Mouse (Mus musculus) forebrain, embryonic 13.5 days (tissue): ENCODE data around the gene Amn1. TPM values are rescaled to one million over a fixed set of nuclear protein-coding genes. Genes with fewer than 3 reads are reported as not detected.
"Not testable (repeated sequence)": the region's sequence is repeated elsewhere in the genome, so short reads cannot be mapped to it uniquely, and the experiment has no call there.

Experiments
- ATAC-seq: fragments of 200-750 bp; cut with Nextera tagmentation; 2 replicates; pipeline ENCODE4 v1.8.0; 2017
- H3K27ac ChIP-seq: fragments of 300-500 bp; sonication (generic); 2 replicates; pipeline ENCODE4 v1.5.1; 2015; ENCODE audit warnings: inconsistent platforms, mild to moderate bottlenecking, moderate library complexity
- H3K27me3 ChIP-seq: fragments of 300-500 bp; sonication (generic); 2 replicates; pipeline ENCODE4 v1.6.1; 2015; ENCODE audit warnings: mild to moderate bottlenecking, inconsistent platforms
- H3K36me3 ChIP-seq: fragments of 300-500 bp; sonication (generic); 2 replicates; pipeline ENCODE4 v1.6.1; 2015; ENCODE audit warnings: mild to moderate bottlenecking, inconsistent platforms; ENCODE audit not compliant: poor library complexity, severe bottlenecking
- H3K4me1 ChIP-seq: fragments of 300-500 bp; sonication (generic); 2 replicates; pipeline ENCODE4 v1.6.1; 2015; ENCODE audit warnings: inconsistent platforms
- H3K4me2 ChIP-seq: fragments of 300-500 bp; sonication (generic); 2 replicates; pipeline ENCODE4 v1.6.1; 2015; ENCODE audit warnings: inconsistent platforms, mild to moderate bottlenecking, moderate library complexity
- H3K4me3 ChIP-seq: fragments of 300-500 bp; sonication (generic); 2 replicates; pipeline ENCODE4 v1.5.1; 2015; ENCODE audit warnings: mild to moderate bottlenecking, inconsistent platforms
- H3K9ac ChIP-seq: fragments of 300-500 bp; sonication (generic); 2 replicates; pipeline ENCODE4 v1.6.1; 2015; ENCODE audit warnings: mild to moderate bottlenecking, inconsistent platforms
- H3K9me3 ChIP-seq: fragments of 300-500 bp; sonication (generic); replicated peaks from 2 replicates; pipeline ENCODE4 v1.6.1; 2016; ENCODE audit warnings: inconsistent platforms
- WGBS: fragments of 180-500 bp; shearing (Covaris S2); methylation state at CpG from one replicate; pipeline ENCODE4 v1.1.7; 2015; 5-methylcytosine and 5-hydroxymethylcytosine counted together
- polyA plus RNA-seq: library from polyadenylated mRNA; unstranded; fragments of >200 nt; fragmentation: Nextera tagmentation; extraction: Ambion mirVana; gene quantifications from 2 replicates; pipeline ENCODE4 v1.2.1, GENCODE M21; 2015

Gene Amn1
- polyA plus RNA-seq, 1 experiment from 2014 or later = 95.6 TPM

DNA sequence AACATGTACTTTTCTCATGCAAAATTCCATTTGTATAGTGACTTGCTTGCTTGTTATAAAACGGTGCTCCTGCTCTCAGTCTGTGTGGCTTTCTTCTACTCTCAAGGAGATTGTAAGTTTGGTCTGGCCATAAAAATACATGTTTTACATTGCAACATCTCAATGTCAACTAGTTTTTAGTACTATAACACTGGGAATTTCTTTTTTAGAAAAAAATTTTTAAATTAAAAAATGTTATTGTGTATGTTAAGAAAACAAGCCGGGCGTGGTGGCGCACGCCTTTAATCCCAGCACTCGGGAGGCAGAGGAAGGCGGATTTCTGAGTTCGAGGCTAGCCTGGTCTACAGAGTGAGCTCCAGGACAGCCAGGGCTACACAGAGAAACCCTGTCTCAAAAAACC is 58.6 kb downstream of the Amn1 start, which contains the start of gene Gm10203:
Gene Gm10203 (plus strand): TSS at position 301 of the 400 bp plus-strand sequence.
- not testable (repeated sequence) for ATAC-seq, H3K9ac ChIP-seq, H3K4me3 ChIP-seq, H3K4me1 ChIP-seq, H3K9me3 ChIP-seq, H3K27ac ChIP-seq, H3K27me3 ChIP-seq, H3K4me2 ChIP-seq, H3K36me3 ChIP-seq
- WGBS = 82% methylated on average over 8 of the region's 8 CpGs

DNA sequence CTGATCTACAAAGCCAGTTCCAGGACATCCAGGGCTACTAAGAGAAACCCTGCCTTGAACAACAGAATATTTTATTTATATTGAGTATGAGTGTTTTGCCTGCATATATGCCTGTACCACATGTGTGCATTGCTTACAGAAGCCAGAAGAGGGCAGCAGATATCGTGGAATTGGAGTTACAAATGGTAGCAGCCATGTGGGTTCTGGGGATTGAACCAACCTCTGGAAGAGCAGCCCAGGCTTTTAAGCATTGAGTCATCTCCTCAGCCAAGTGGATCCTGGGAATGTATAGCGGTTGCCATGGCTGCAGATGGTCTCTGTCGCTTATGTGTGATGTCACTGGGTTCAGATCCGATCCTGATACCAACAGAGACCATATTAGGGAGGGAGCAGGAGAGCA is 61.8 kb downstream of the Amn1 start:
- WGBS = 74% methylated on average over 4 of the region's 4 CpGs
- H3K9me3 ChIP-seq = no peaks in the 10 kb centered on the region
- no peaks in the 10 kb centered on the region for H3K27me3 ChIP-seq

DNA sequence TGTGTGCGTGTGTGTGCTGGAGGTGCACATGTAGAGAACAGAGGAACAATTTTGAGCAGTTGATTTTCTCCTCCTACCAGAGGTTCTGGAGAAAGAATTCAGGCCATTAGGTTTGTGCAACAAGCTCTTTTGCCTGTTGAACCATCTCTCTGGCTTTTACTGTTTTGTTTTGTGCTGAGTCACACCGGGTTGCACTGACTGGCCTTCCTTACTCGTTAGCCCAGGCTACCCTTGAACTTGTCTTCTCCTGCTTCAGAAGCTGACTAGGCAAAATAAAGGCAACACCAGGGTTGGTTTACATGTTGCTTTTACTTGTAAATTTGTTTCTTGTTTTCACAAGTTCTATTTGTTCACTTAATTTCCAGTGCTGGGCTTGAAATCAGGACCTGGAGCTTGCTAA is 65.5 kb downstream of the Amn1 start:
- H3K4me3 ChIP-seq = no peak overlapping the region
- H3K4me2 ChIP-seq = no peak overlapping the region
- ATAC-seq = no peak
- H3K9me3 ChIP-seq = no peaks in the 10 kb centered on the region
- H3K36me3 ChIP-seq = no peaks in the 10 kb centered on the region
- 93% methylated on average over 3 of the region's 3 CpGs for WGBS
- H3K4me1 ChIP-seq = no peaks in the 10 kb centered on the region
- no peak overlapping the region for H3K9ac ChIP-seq
- no peak overlapping the region for H3K27ac ChIP-seq
- no peaks in the 10 kb centered on the region for H3K27me3 ChIP-seq

More for the DNA sequence above, 61.8 kb downstream of the Amn1 start:
- Histone ChIP-seq H3K9ac (no peak overlapping the region), H3K4me1 (no peaks in the 10 kb centered on the region), H3K36me3 (no peaks in the 10 kb centered on the region), H3K4me2 (no peak overlapping the region), H3K4me3 (no peak overlapping the region), H3K27ac (no peak overlapping the region)
- ATAC-seq = no peak

DNA sequence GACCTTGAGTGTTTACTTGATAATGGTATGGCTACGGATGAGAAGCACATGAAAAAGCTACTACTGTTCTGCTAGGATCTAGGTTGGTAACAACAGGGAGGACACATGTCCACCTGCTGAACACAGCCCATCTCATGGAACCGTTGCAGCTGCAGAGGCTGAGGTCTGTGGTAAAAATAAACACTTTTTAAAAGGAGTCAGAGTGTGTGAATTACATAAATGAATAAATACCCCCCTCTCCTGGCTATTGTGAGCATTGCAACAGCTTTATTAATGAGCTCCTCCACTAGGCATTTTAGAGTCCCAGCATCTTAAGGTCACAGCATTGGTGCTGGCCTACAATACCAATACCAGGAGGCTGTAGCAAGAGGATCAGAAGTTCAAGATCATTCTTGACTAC is 68.7 kb downstream of the Amn1 start:
- H3K4me2 ChIP-seq = no peak overlapping the region
- H3K4me3 ChIP-seq = no peak overlapping the region
- H3K9me3 ChIP-seq = no peaks in the 10 kb centered on the region
- 41% methylated on average over 2 of the region's 2 CpGs for WGBS
- no peak overlapping the region for H3K9ac ChIP-seq
- H3K27ac ChIP-seq = no peak overlapping the region
- H3K36me3 ChIP-seq = no peaks in the 10 kb centered on the region
- H3K4me1 ChIP-seq = no peaks in the 10 kb centered on the region
- H3K27me3 ChIP-seq = no peaks in the 10 kb centered on the region
- peak; percentile 78 for ATAC-seq

DNA sequence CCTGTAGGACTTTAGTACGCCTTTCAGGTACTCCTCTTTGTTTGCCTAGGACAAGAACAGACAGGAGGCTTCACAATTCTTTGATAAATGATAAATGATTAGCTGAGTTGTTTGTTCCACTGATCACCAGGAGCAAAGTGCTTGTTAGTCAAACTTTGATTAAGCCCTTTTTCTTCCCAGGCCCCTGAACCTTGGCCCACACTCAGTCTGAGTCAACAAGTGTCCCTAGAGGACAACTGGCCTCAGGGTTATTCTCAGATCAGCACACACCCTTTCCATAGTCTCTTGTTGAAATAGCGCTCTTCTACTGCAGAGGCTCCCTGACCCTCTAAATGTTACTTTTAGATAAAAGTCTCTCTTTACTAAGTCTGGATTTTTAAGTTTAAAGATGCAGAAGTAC is 69.6 kb downstream of the Amn1 start:
- Histone ChIP-seq H3K4me3 (no peak overlapping the region), H3K4me2 (no peak overlapping the region), H3K9ac (no peak overlapping the region), H3K36me3 (no peaks in the 10 kb centered on the region), H3K27me3 (no peaks in the 10 kb centered on the region), H3K9me3 (no peaks in the 10 kb centered on the region), H3K4me1 (no peaks in the 10 kb centered on the region), H3K27ac (no peak overlapping the region)
- WGBS = 73% methylated on average over 2 of the region's 2 CpGs
- no peak for ATAC-seq

DNA sequence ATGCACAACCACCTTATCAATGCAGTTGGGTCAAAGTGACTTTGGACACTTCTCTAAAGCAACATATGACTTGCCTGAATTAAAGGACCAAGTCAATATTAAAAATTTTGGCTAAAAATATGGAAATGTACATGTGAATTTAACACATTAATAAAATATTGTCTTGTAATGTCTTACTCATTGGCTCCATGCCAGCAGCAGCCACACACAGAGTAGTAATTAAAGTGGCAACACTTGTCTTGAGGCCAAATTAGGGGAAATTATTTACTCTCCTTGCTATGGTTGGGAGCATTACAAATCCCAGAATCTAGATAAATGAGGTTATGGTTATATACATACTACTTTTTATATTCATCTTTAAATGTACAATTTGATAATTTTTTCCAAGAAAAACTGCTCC is 71.5 kb downstream of the Amn1 start:
- Histone ChIP-seq H3K27me3 (no peaks in the 10 kb centered on the region), H3K36me3 (no peaks in the 10 kb centered on the region), H3K4me1 (no peaks in the 10 kb centered on the region), H3K27ac (no peak overlapping the region), H3K9me3 (no peaks in the 10 kb centered on the region), H3K9ac (no peak overlapping the region), H3K4me2 (no peak overlapping the region), H3K4me3 (no peak overlapping the region)
- ATAC-seq = no peak

DNA sequence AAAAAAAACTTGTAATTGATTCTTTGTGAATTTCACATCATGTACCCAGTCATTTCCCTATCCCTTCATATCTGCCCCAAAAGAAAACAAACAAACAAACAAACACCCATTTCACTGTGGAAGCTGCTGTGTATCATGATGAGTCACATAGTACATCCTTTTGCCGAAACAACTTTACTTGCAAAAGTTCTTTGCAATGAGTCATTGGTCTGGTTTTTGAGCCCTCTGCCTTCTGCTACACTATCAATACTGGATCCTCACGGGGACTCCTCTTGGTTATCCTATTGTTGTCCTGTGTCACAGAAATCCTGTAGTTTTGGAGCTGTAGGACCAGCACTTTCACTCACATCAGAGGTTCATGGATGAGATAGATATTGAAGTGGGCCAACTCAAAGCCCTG is 79.6 kb downstream of the Amn1 start:
- H3K36me3 ChIP-seq = no peaks in the 10 kb centered on the region
- H3K4me2 ChIP-seq = no peak overlapping the region
- H3K4me3 ChIP-seq = no peak overlapping the region
- no peaks in the 10 kb centered on the region for H3K27me3 ChIP-seq
- WGBS = 85% methylated on average over 2 of the region's 2 CpGs
- no peaks in the 10 kb centered on the region for H3K4me1 ChIP-seq
- H3K9me3 ChIP-seq = no peaks in the 10 kb centered on the region
- H3K27ac ChIP-seq = no peak overlapping the region
- no peak for ATAC-seq
- H3K9ac ChIP-seq = no peak overlapping the region

DNA sequence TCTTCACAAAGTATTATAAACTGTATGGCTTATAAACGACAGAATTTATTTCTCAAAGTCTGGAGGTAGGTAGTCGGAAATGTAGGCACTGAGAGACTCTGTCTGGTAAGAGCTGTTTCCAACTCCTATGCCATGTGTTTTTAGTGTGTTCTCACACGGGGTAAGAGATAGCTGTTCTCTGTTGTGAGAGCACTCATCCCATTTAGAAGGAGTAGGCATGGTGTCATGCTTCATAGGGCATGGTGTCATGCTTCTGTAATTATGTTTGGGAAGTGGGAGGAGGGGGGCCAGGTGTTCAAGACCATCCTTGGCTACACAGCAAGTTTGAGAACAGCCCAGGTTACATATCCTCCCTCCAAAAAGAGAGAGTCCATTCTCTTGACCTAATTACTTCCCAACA is 80.9 kb downstream of the Amn1 start:
- H3K4me1 ChIP-seq = no peaks in the 10 kb centered on the region
- no peaks in the 10 kb centered on the region for H3K27me3 ChIP-seq
- no peak for ATAC-seq
- H3K27ac ChIP-seq = no peak overlapping the region
- WGBS = 83% methylated on average over 3 of the region's 3 CpGs
- H3K36me3 ChIP-seq = no peaks in the 10 kb centered on the region
- H3K4me2 ChIP-seq = no peak overlapping the region
- H3K9me3 ChIP-seq = no peaks in the 10 kb centered on the region
- H3K4me3 ChIP-seq = no peak overlapping the region
- no peak overlapping the region for H3K9ac ChIP-seq

Other genes starting within 250 kb of the Amn1 start
- 187 and 207 TPM in 2 replicates for gene Sinhcaf, start 242.2 kb downstream of the Amn1 start, polyA plus RNA-seq
- gene Dennd5b, start 87.0 kb downstream of the Amn1 start, polyA plus RNA-seq = 13.5 and 13.9 TPM in 2 replicates
- not detected in 2 replicates for gene Gm10203, start 58.5 kb downstream of the Amn1 start, polyA plus RNA-seq
- 8.3 TPM in 2 replicates for gene Etfbkmt, start 48.9 kb downstream of the Amn1 start, polyA plus RNA-seq
- gene Resf1, start 120.7 kb upstream of the Amn1 start, polyA plus RNA-seq = 39.7 and 45.3 TPM in 2 replicates
- 29.6 and 33.8 TPM in 2 replicates for gene Bicd1, start 220.2 kb upstream of the Amn1 start, polyA plus RNA-seq